Mouse (Mus musculus) layer of hippocampus, adult 18-20 months (tissue): ENCODE measurements at regions not wholly inside any gene's neighbourhood (a gene's known extent, or its start where the extent isn't known, plus 50 kb on each side); places are given as distances from the start of the nearest gene placed in this dataset.
A peak's percentile ranks its signal among the peaks of the same experiment; 100 is the strongest.

Source experiments
- DNase-seq, 2 experiments: peaks; one replicate each; pipeline ENCODE4 v3.0.0; 2022; ENCODE audit warnings: low spot score in 2 of 2

DNA sequence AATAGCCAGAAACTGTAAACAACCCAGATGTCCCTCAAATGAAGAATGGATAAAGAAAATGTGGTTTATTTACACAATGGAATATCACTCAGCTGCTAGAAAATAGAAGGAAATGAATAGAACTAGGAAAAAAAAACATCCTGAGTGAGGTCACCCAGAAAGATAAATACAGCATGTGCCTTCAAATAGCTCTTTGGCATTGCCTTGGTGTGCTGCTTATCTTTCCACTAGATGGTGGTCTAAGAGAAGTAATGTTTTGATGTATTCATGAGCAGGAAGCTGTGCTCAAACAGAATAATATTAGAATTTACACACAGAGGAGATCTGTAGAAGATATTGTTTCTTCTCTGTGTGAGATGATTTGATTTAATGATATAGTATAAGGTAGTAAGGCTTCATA lies 78.8 kb downstream of the Zfp619 start:
- DNase-seq = peak in 1 of 2 experiments; percentile 13

- DNase-seq = no peak
Observed at GRCm38 (mm10) chr7:39613767-39614166, 96.2 kb downstream of the Zfp619 start.

- no peak for DNase-seq
Observed at GRCm38 (mm10) chr7:39615092-39615491, 97.5 kb downstream of the Zfp619 start.

DNA sequence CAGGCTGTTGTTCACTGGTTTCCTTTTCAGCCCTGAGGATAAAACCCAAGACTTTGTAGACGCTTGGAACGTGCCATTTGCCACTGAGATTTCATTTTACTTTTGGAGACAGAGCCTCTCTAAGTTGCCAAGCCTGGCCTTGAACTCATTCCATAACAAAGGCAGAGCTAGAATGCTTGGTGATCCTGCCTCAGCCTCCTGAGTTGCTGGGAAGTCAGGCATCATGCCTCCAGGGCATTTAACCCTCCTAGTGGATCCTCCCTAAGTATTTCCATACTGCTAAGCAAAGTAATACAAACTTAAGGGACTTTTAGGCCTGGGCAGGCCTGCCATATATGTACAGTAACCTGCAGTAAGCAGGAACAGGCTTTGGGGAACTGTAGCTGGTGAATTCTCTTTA lies 104.2 kb downstream of the Zfp619 start:
- no peak for DNase-seq

- DNase-seq = peak in 1 of 2 experiments; percentile 15
Observed at GRCm38 (mm10) chr7:39632836-39633235, 115.3 kb downstream of the Zfp619 start.

GRCm38 (mm10) chr7:39642333-39642732 lies 124.8 kb downstream of the Zfp619 start:
- no peak for DNase-seq

- DNase-seq = no peak
Observed at GRCm38 (mm10) chr7:39643323-39643722, 125.8 kb downstream of the Zfp619 start.

- DNase-seq = no peak
Observed at GRCm38 (mm10) chr7:39650483-39651102, 133.0 kb downstream of the Zfp619 start.

DNA sequence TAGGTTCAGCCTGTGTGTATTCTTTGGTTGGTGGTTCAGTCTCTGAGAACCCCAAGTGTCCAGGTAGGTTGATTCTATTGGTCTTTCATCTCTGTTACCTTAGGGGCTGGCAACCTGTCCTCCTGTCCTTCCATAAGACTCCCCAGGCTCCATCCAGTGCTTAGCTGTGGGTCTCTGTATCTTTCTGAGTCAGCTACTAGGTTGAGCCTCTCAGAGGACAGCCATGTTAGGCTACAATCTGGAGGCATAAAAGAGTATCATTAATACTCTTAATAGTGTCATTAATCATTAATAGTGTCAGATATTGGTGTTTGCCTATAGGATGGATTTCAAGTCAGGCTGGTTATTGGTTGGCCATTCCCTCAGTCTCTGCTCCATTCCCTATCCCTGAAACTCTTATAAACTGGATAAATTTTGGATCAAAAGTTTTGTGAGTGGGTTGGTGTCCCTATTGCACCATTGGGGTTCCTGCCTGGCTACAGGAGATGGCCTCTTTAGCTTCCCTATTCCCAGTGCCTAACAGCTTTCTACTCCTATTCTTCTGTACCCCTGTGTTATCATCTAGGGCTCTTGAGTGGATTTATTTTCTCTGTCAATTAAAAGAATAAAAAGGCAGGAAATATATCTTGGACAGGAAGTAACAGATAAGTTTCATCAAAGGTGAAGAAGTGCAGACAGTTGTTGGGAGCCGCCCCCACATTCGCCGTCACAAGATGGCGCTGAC lies 137.2 kb downstream of the Zfp619 start:
- peak in 1 of 2 experiments; percentile 4 for DNase-seq

GRCm38 (mm10) chr7:39655287-39655652 lies 137.7 kb downstream of the Zfp619 start:
- peak; percentile 37 to 54 for DNase-seq

GRCm38 (mm10) chr7:39655709-39656397 lies 138.3 kb downstream of the Zfp619 start:
- no peak for DNase-seq

GRCm38 (mm10) chr7:39659597-39659996 lies 142.0 kb downstream of the Zfp619 start:
- no peak for DNase-seq

- no peak for DNase-seq
Observed at GRCm38 (mm10) chr7:39675124-39675846, 157.7 kb downstream of the Zfp619 start.

- no peak for DNase-seq
Observed at GRCm38 (mm10) chr7:39675847-39676238, 158.3 kb downstream of the Zfp619 start.

- DNase-seq = no peak
Observed at GRCm38 (mm10) chr7:39680411-39680810, 162.8 kb downstream of the Zfp619 start.

DNA sequence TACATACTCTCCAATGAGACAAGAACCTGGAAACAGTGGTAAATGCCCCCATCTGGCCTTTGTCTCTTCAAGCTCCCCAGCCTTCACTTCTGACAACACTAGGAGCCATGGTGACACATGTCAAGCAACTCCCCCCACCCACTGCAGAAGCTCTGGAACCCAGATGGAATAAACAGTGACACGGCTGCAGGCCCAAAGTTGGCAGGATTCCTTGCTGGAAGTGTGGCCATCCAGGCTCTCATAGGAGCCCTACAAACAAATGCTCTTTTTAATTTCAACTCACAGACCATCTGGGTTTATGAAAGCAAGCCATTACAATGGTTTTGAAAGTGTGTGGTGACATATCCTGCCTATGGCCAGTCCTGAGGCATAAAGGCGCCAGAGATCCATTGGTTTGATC lies 179.0 kb downstream of the Zfp619 start:
- DNase-seq = no peak

- DNase-seq = no peak
Observed at GRCm38 (mm10) chr7:39701506-39701905, 183.9 kb downstream of the Zfp619 start.

GRCm38 (mm10) chr7:39705118-39706095 lies 187.8 kb downstream of the Zfp619 start:
- DNase-seq = no peak

GRCm38 (mm10) chr7:39706606-39707005 lies 189.0 kb downstream of the Zfp619 start:
- peak in 1 of 2 experiments; percentile 13 for DNase-seq

DNA sequence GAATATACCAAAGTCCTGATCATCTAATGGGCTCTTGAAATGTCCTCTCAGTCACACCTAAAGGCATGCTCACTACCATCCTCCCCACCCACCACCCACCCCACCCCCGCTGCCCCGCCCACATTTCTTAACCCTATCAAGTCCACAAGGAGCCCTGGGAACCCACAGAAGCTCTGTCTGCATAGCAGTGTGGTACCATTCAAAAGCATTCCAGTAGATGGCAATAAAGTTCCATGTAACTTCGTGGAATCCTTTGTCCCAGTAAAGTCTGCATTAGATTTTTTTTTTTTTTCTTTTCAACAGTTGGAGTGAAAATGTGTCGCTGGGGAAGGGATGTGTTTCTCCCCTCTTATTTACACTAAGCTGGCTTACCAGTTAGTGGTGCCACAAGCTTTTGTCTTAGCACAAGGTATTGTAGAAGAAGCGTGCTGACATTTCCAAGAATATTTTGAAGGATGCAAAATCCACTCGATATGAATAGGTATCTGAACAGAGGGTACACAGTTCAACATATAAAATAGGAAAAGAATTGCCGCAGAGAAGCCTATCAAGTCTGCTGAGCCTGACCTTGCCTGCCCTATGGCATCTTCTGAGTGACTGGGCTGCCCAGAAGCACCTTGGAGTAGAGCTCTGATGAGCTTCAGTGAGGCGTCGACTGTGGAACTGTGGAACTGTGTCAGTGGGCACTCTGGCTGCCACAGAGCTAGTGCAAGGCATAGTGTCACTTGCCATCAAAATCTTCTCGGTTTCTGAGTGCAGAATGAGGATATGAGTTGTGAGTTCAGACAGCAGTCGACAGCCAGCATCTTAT lies 199.0 kb downstream of the Zfp619 start:
- DNase-seq = peak; percentile 17 to 62
